Mouse (Mus musculus): ENCODE results near the gene Crb1.
A peak's percentile ranks its signal among the peaks of the same experiment; 100 is the strongest.
"Not testable (repeated sequence)": the region's sequence is repeated elsewhere in the genome, so short reads cannot be mapped to it uniquely, and the experiment has no call there.

The Crb1 gene

GRCm38 (mm10) chr1:139376638-139377286 lies at the start of gene Crb1:
Gene Crb1, minus strand, starts transcription at chr1:139377100.
- peak; percentile 38 for DNase-seq (ENCODE audit: low read depth, low spot score)

- DNase-seq (ENCODE audit: low read depth, low spot score), result no peak
Observed at GRCm38 (mm10) chr1:139425006-139425405, 48.1 kb upstream of the Crb1 start.

- no peak for DNase-seq (ENCODE audit: low read depth, low spot score)
Observed at GRCm38 (mm10) chr1:139423931-139424330, 47.0 kb upstream of the Crb1 start.

GRCm38 (mm10) chr1:139422941-139423340 lies 46.0 kb upstream of the Crb1 start:
- peak; percentile 11 for DNase-seq (ENCODE audit: low read depth, low spot score)

- peak; percentile 93 for DNase-seq (ENCODE audit: low read depth, low spot score)
Observed at GRCm38 (mm10) chr1:139421875-139422791, 45.2 kb upstream of the Crb1 start, which contains the start of gene Zbtb41. Gene Zbtb41, plus strand, starts transcription at chr1:139422288.

GRCm38 (mm10) chr1:139421521-139421874 lies 44.6 kb upstream of the Crb1 start:
- no peak for DNase-seq (ENCODE audit: low read depth, low spot score)

- DNase-seq (ENCODE audit: low read depth, low spot score), result no peak
Observed at GRCm38 (mm10) chr1:139413465-139413864, 36.6 kb upstream of the Crb1 start.

- DNase-seq (ENCODE audit: low read depth, low spot score), result not testable (repeated sequence)
Observed at GRCm38 (mm10) chr1:139412365-139412764, 35.5 kb upstream of the Crb1 start.

GRCm38 (mm10) chr1:139407701-139408100 lies 30.8 kb upstream of the Crb1 start:
- no peak for DNase-seq (ENCODE audit: low read depth, low spot score)

- DNase-seq (ENCODE audit: low read depth, low spot score), result no peak
Observed at GRCm38 (mm10) chr1:139405766-139406165, 28.9 kb upstream of the Crb1 start.

GRCm38 (mm10) chr1:139396589-139396988 lies 19.7 kb upstream of the Crb1 start:
- DNase-seq (ENCODE audit: low read depth, low spot score), result no peak

- peak; percentile 39 for DNase-seq (ENCODE audit: low read depth, low spot score)
Observed at GRCm38 (mm10) chr1:139391747-139392146, 14.8 kb upstream of the Crb1 start.

GRCm38 (mm10) chr1:139379621-139379984 lies 2.7 kb upstream of the Crb1 start:
- DNase-seq (ENCODE audit: low read depth, low spot score), result no peak

GRCm38 (mm10) chr1:139378861-139379620 lies 2.1 kb upstream of the Crb1 start:
- no peak for DNase-seq (ENCODE audit: low read depth, low spot score)

GRCm38 (mm10) chr1:139375900-139376299 lies 1.0 kb downstream of the Crb1 start:
- DNase-seq (ENCODE audit: low read depth, low spot score), result peak; percentile 68

GRCm38 (mm10) chr1:139371341-139371740 lies 5.6 kb downstream of the Crb1 start:
- no peak for DNase-seq (ENCODE audit: low read depth, low spot score)

GRCm38 (mm10) chr1:139348566-139348965 lies 28.3 kb downstream of the Crb1 start:
- no peak for DNase-seq (ENCODE audit: low read depth, low spot score)

- peak; percentile 11 for DNase-seq (ENCODE audit: low read depth, low spot score)
Observed at GRCm38 (mm10) chr1:139346602-139347371, 30.1 kb downstream of the Crb1 start.

- no peak for DNase-seq (ENCODE audit: low read depth, low spot score)
Observed at GRCm38 (mm10) chr1:139346030-139346601, 30.8 kb downstream of the Crb1 start.

- DNase-seq (ENCODE audit: low read depth, low spot score), result peak; percentile 39
Observed at GRCm38 (mm10) chr1:139340178-139340859, 36.6 kb downstream of the Crb1 start.
